Mouse (Mus musculus): ENCODE measurements at regions not wholly inside any gene's neighbourhood (a gene's known extent, or its start where the extent isn't known, plus 50 kb on each side); places are given as distances from the start of the nearest gene placed in this dataset.

GRCm38 (mm10) chr14:72816847-72817246 is 107.0 kb upstream of the Fndc3a start:
- ATAC-seq (replicated peaks), result peak; percentile 83
- Histone ChIP-seq H3K4me1 (peaks cover 7% of the 10 kb centered on the region), H3K4me3 (no peak overlapping the region), H3K36me3 (no peaks in the 10 kb centered on the region), H3K9me3 (no peaks in the 10 kb centered on the region), H3K9ac (replicated peaks) (no peak overlapping the region), H3K27me3 (no peaks in the 10 kb centered on the region), H3K27ac (replicated peaks) (peak overlapping the region; percentile 19; the same call in 1 of the 2 replicates), H3K4me2 (replicated peaks) (0 out of 2 replicates have a peak overlapping the region, but pooled peaks have one; percentile 5)
- WGBS, result 10% methylated on average over 10 of the region's 10 CpGs

- ATAC-seq (replicated peaks), result no peak
- Histone ChIP-seq H3K9ac (replicated peaks) (no peak overlapping the region), H3K36me3 (no peaks in the 10 kb centered on the region), H3K4me3 (no peak overlapping the region), H3K27ac (replicated peaks) (no peak overlapping the region), H3K4me1 (no peaks in the 10 kb centered on the region), H3K9me3 (no peaks in the 10 kb centered on the region), H3K27me3 (no peaks in the 10 kb centered on the region), H3K4me2 (replicated peaks) (no peak overlapping the region)
- 70% methylated on average over 2 of the region's 2 CpGs for WGBS
These were observed 99.3 kb upstream of the Fndc3a start for GRCm38 (mm10) chr14:72809138-72809537.

- H3K36me3 ChIP-seq, result no peaks in the 10 kb centered on the region
- no peak overlapping the region for H3K9ac ChIP-seq (replicated peaks)
- no peaks in the 10 kb centered on the region for H3K4me1 ChIP-seq
- no peak overlapping the region for H3K27ac ChIP-seq (replicated peaks)
- WGBS, result 90% methylated on average over 3 of the region's 3 CpGs
- ATAC-seq (replicated peaks), result no peak
- no peaks in the 10 kb centered on the region for H3K9me3 ChIP-seq
- H3K27me3 ChIP-seq, result no peaks in the 10 kb centered on the region
- no peak overlapping the region for H3K4me2 ChIP-seq (replicated peaks)
- no peak overlapping the region for H3K4me3 ChIP-seq
These were observed 98.1 kb upstream of the Fndc3a start for GRCm38 (mm10) chr14:72807947-72808346.

- ATAC-seq (replicated peaks), result no peak
- WGBS, result 92% methylated on average over 7 of the region's 7 CpGs
- H3K9ac ChIP-seq (replicated peaks), result no peak overlapping the region
- no peaks in the 10 kb centered on the region for H3K9me3 ChIP-seq
- no peak overlapping the region for H3K4me2 ChIP-seq (replicated peaks)
- H3K27me3 ChIP-seq, result no peaks in the 10 kb centered on the region
- no peak overlapping the region for H3K4me3 ChIP-seq
- no peak overlapping the region for H3K27ac ChIP-seq (replicated peaks)
- H3K4me1 ChIP-seq, result no peaks in the 10 kb centered on the region
- H3K36me3 ChIP-seq, result no peaks in the 10 kb centered on the region
These were observed 97.5 kb upstream of the Fndc3a start for GRCm38 (mm10) chr14:72807286-72807685.

- Histone ChIP-seq H3K4me3 (no peak overlapping the region), H3K9ac (replicated peaks) (no peak overlapping the region), H3K9me3 (no peaks in the 10 kb centered on the region), H3K36me3 (no peaks in the 10 kb centered on the region), H3K27me3 (no peaks in the 10 kb centered on the region), H3K4me2 (replicated peaks) (no peak overlapping the region), H3K4me1 (no peaks in the 10 kb centered on the region), H3K27ac (replicated peaks) (no peak overlapping the region)
- no peak for ATAC-seq (replicated peaks)
- WGBS, result 96% methylated on average over 6 of the region's 6 CpGs
These were observed 96.8 kb upstream of the Fndc3a start for GRCm38 (mm10) chr14:72806598-72806997.

- H3K4me3 ChIP-seq, result no peak overlapping the region
- H3K27me3 ChIP-seq, result no peaks in the 10 kb centered on the region
- H3K4me2 ChIP-seq (replicated peaks), result no peak overlapping the region
- no peak overlapping the region for H3K9ac ChIP-seq (replicated peaks)
- H3K36me3 ChIP-seq, result no peaks in the 10 kb centered on the region
- no peak for ATAC-seq (replicated peaks)
- H3K4me1 ChIP-seq, result no peaks in the 10 kb centered on the region
- no peak overlapping the region for H3K27ac ChIP-seq (replicated peaks)
- H3K9me3 ChIP-seq, result no peaks in the 10 kb centered on the region
These were observed 93.8 kb upstream of the Fndc3a start for GRCm38 (mm10) chr14:72803579-72803978.

GRCm38 (mm10) chr14:72790654-72791053 is 80.9 kb upstream of the Fndc3a start:
- H3K4me3 ChIP-seq, result no peak overlapping the region
- H3K4me2 ChIP-seq (replicated peaks), result no peak overlapping the region
- no peak overlapping the region for H3K27ac ChIP-seq (replicated peaks)
- H3K36me3 ChIP-seq, result no peaks in the 10 kb centered on the region
- H3K9me3 ChIP-seq, result no peaks in the 10 kb centered on the region
- WGBS, result 84% methylated on average over 3 of the region's 3 CpGs
- no peak overlapping the region for H3K9ac ChIP-seq (replicated peaks)
- H3K27me3 ChIP-seq, result no peaks in the 10 kb centered on the region
- ATAC-seq (replicated peaks), result no peak
- no peaks in the 10 kb centered on the region for H3K4me1 ChIP-seq

- Histone ChIP-seq H3K36me3 (no peaks in the 10 kb centered on the region), H3K9me3 (no peaks in the 10 kb centered on the region), H3K27ac (replicated peaks) (no peak overlapping the region), H3K9ac (replicated peaks) (no peak overlapping the region), H3K4me3 (no peak overlapping the region), H3K27me3 (no peaks in the 10 kb centered on the region), H3K4me1 (no peaks in the 10 kb centered on the region), H3K4me2 (replicated peaks) (no peak overlapping the region)
- no peak for ATAC-seq (replicated peaks)
- WGBS, result 71% methylated on average over 3 of the region's 3 CpGs
These were observed 77.1 kb upstream of the Fndc3a start for GRCm38 (mm10) chr14:72786929-72787328.

GRCm38 (mm10) chr14:72783248-72783647 is 73.4 kb upstream of the Fndc3a start:
- no peak for ATAC-seq (replicated peaks)
- no peak overlapping the region for H3K9ac ChIP-seq (replicated peaks)
- H3K9me3 ChIP-seq, result no peaks in the 10 kb centered on the region
- no peak overlapping the region for H3K27ac ChIP-seq (replicated peaks)
- no peak overlapping the region for H3K4me2 ChIP-seq (replicated peaks)
- no peaks in the 10 kb centered on the region for H3K36me3 ChIP-seq
- WGBS, result 75% methylated on average over 9 of the region's 9 CpGs
- H3K4me3 ChIP-seq, result no peak overlapping the region
- no peaks in the 10 kb centered on the region for H3K27me3 ChIP-seq
- H3K4me1 ChIP-seq, result no peaks in the 10 kb centered on the region

GRCm38 (mm10) chr14:72779446-72779845 is 69.6 kb upstream of the Fndc3a start:
- Histone ChIP-seq H3K4me2 (replicated peaks) (no peak overlapping the region), H3K4me3 (no peak overlapping the region), H3K4me1 (no peaks in the 10 kb centered on the region), H3K27me3 (no peaks in the 10 kb centered on the region), H3K27ac (replicated peaks) (no peak overlapping the region), H3K36me3 (no peaks in the 10 kb centered on the region), H3K9ac (replicated peaks) (no peak overlapping the region), H3K9me3 (no peaks in the 10 kb centered on the region)
- 54% methylated on average over 4 of the region's 4 CpGs for WGBS
- ATAC-seq (replicated peaks), result no peak

- 81% methylated on average over 6 of the region's 6 CpGs for WGBS
- no peaks in the 10 kb centered on the region for H3K27me3 ChIP-seq
- no peak overlapping the region for H3K4me2 ChIP-seq (replicated peaks)
- H3K36me3 ChIP-seq, result no peaks in the 10 kb centered on the region
- no peak for ATAC-seq (replicated peaks)
- no peak overlapping the region for H3K27ac ChIP-seq (replicated peaks)
- no peaks in the 10 kb centered on the region for H3K9me3 ChIP-seq
- no peak overlapping the region for H3K4me3 ChIP-seq
- H3K9ac ChIP-seq (replicated peaks), result no peak overlapping the region
- no peaks in the 10 kb centered on the region for H3K4me1 ChIP-seq
These were observed 69.0 kb upstream of the Fndc3a start for GRCm38 (mm10) chr14:72778756-72779155.

GRCm38 (mm10) chr14:72777927-72778560 is 68.2 kb upstream of the Fndc3a start:
- no peak for ATAC-seq (replicated peaks)
- Histone ChIP-seq H3K4me3 (no peak overlapping the region), H3K4me1 (no peaks in the 10 kb centered on the region), H3K27ac (replicated peaks) (no peak overlapping the region), H3K4me2 (replicated peaks) (no peak overlapping the region), H3K9ac (replicated peaks) (no peak overlapping the region), H3K27me3 (no peaks in the 10 kb centered on the region), H3K36me3 (no peaks in the 10 kb centered on the region), H3K9me3 (no peaks in the 10 kb centered on the region)
- 83% methylated on average over 6 of the region's 6 CpGs for WGBS

GRCm38 (mm10) chr14:72770237-72770636 is 60.4 kb upstream of the Fndc3a start:
- Histone ChIP-seq H3K4me2 (replicated peaks) (no peak overlapping the region), H3K4me3 (no peak overlapping the region), H3K4me1 (no peaks in the 10 kb centered on the region), H3K9ac (replicated peaks) (no peak overlapping the region), H3K9me3 (no peaks in the 10 kb centered on the region), H3K36me3 (no peaks in the 10 kb centered on the region), H3K27me3 (no peaks in the 10 kb centered on the region), H3K27ac (replicated peaks) (no peak overlapping the region)
- 56% methylated on average over 1 of the region's 1 CpGs for WGBS
- ATAC-seq (replicated peaks), result no peak
